Mouse (Mus musculus) ES-E14 (cell line): ENCODE results near the gene Zfp652. TPM values are rescaled to one million over a fixed set of nuclear protein-coding genes. Genes with fewer than 3 reads are reported as not detected.

Source experiments
- DNase-seq: peaks from one replicate; pipeline ENCODE4 v3.0.0-alpha.2; 2013; ENCODE audit warnings: low read depth, low spot score
- H3K27ac ChIP-seq: 2 replicates; pipeline ENCODE4 v1.5.1; 2012; ENCODE audit warnings: low read depth, mild to moderate bottlenecking, low read length, moderate library complexity, mixed read lengths; ENCODE audit not compliant: poor library complexity, insufficient read depth, severe bottlenecking
- H3K36me3 ChIP-seq: 2 replicates; pipeline ENCODE4 v1.6.1; 2012; ENCODE audit warnings: mild to moderate bottlenecking, low read length, moderate library complexity, mixed read lengths; ENCODE audit not compliant: control insufficient read depth, poor library complexity, insufficient read depth, severe bottlenecking
- H3K4me1 ChIP-seq, 2 experiments: fragments of 150-350 bp in 1 of 2; sonication (generic) in 1 of 2; 2 replicates each; pipeline ENCODE4 v1.6.1; 2012; ENCODE audit warnings: low read length in 2 of 2, mild to moderate bottlenecking in 1 of 2, mixed read lengths in 1 of 2; ENCODE audit not compliant: control insufficient read depth in 2 of 2, insufficient read depth in 2 of 2, poor library complexity in 1 of 2
- H3K4me3 ChIP-seq, 2 experiments: fragments of 150-350 bp in 1 of 2; sonication (generic) in 1 of 2; 2 replicates each; pipeline ENCODE4 v1.5.1; 2012; ENCODE audit warnings: low read length in 2 of 2, low read depth in 1 of 2, mild to moderate bottlenecking in 1 of 2, mixed read lengths in 1 of 2; ENCODE audit not compliant: insufficient read depth in 1 of 2, poor library complexity in 1 of 2, severe bottlenecking in 1 of 2
- H3K9ac ChIP-seq: 2 replicates; pipeline ENCODE4 v1.6.1; 2012; ENCODE audit warnings: low read depth, mild to moderate bottlenecking, low read length, mixed read lengths; ENCODE audit not compliant: poor library complexity, insufficient read depth, severe bottlenecking
- H3K9me3 ChIP-seq: fragments of 150-350 bp; sonication (generic); 2 replicates; pipeline ENCODE4 v1.6.1; 2012; ENCODE audit warnings: low read depth, mild to moderate bottlenecking, low read length; ENCODE audit not compliant: control insufficient read depth, insufficient read depth
- CHD2 ChIP-seq: IDR thresholded peaks from 2 replicates; pipeline ENCODE4 v1.6.1; 2014; ENCODE audit warnings: mild to moderate bottlenecking, low read depth, low read length, inconsistent platforms
- HCFC1 ChIP-seq: IDR thresholded peaks from 2 replicates; pipeline ENCODE4 v1.6.1; 2012; ENCODE audit warnings: low read length, inconsistent platforms, borderline replicate concordance; ENCODE audit not compliant: insufficient read depth
- MAFK ChIP-seq: IDR thresholded peaks from 2 replicates; pipeline ENCODE4 v1.6.1; 2014; ENCODE audit warnings: mild to moderate bottlenecking, low read depth, low read length, inconsistent platforms; ENCODE audit not compliant: insufficient read depth
- ZC3H11A ChIP-seq: IDR thresholded peaks from 2 replicates; pipeline ENCODE4 v1.6.1; 2012; ENCODE audit warnings: low read depth, mild to moderate bottlenecking, inconsistent platforms, low read length, borderline replicate concordance
- ZNF384 ChIP-seq: IDR thresholded peaks from 2 replicates; pipeline ENCODE4 v1.6.1; 2012; ENCODE audit warnings: low read depth, low read length, inconsistent platforms
- in situ Hi-C, 2 experiments: fragments of 600-800 bp; cut with MboI; formaldehyde crosslinking; loops; one replicate each; pipeline ENCODE4 v1.15.1; 2025; ENCODE audit warnings: low sequenced_read_pairs in 2 of 2, inconsistent platforms in 1 of 2; ENCODE audit not compliant: unreplicated experiment in 2 of 2
- total RNA-seq: library from RNA; depleted of rRNA; stranded (reverse); fragments of 300-350 nt; gene quantifications from 2 replicates; pipeline ENCODE4 v1.2.3, GENCODE M21; 2012

Zfp652 gene
- total RNA-seq, 1 experiment = 26.9 TPM

GRCm38 (mm10) chr11:95824071-95824876, 111.8 kb downstream of the Zfp652 start, which contains the start of gene Phospho1:
TSS of gene Phospho1 (plus strand) at chr11:95824499.
- DNase-seq = peak; percentile 56
- no peaks in the 10 kb centered on the region for H3K9me3 ChIP-seq
- H3K36me3 ChIP-seq = no peaks in the 10 kb centered on the region
- peak within 1 kb of the TSS; percentile 75 to 98 for H3K4me3 ChIP-seq
- peak within 1 kb of the TSS; percentile 80 for H3K9ac ChIP-seq
- peaks cover 0 to 3% of the 10 kb centered on the region in 2 experiments; a peak in 3 of 4 replicates for H3K4me1 ChIP-seq
- TF ChIP-seq ZC3H11A (no peak), HCFC1 (no peak), CHD2 (no peak), ZNF384 (no peak), MAFK (no peak)
- in situ Hi-C loops = no loop called here
- H3K27ac ChIP-seq = no peak within 1 kb of the TSS

GRCm38 (mm10) chr11:95824877-95825243, 112.4 kb downstream of the Zfp652 start:
- DNase-seq = no peak
- H3K36me3 ChIP-seq = no peaks in the 10 kb centered on the region
- in situ Hi-C loops = no loop called here
- H3K4me3 ChIP-seq = peak overlapping the region; percentile 75 to 98
- H3K27ac ChIP-seq = no peak overlapping the region
- no peaks in the 10 kb centered on the region for H3K9me3 ChIP-seq
- peak overlapping the region; percentile 78 for H3K9ac ChIP-seq
- peaks cover 0 to 3% of the 10 kb centered on the region in 2 experiments; a peak in 3 of 4 replicates for H3K4me1 ChIP-seq
- TF ChIP-seq ZC3H11A (no peak), HCFC1 (no peak), ZNF384 (no peak), CHD2 (no peak), MAFK (no peak)

DNA sequence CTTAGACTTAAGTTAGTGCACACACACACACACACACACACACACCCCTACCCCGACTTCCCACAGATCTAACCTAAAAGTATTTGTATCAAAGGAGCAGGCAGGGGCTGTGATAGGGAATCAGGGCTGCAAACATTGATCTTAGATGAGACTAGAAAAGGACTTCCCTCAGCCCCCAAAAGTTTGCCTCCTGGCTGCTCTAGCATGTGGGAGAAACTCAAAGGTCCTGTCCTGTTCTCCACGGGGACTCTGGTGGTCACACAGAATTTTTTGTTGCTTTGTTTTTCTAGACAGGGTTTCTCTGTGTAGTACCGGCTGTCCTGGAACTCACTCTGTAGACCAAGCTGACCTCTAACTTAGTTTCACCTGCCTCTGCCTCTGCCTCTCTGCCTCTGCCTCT, 113.2 kb downstream of the Zfp652 start:
- Histone ChIP-seq H3K9me3 (no peaks in the 10 kb centered on the region), H3K27ac (no peak overlapping the region), H3K36me3 (no peaks in the 10 kb centered on the region), H3K4me3 (no peak overlapping the region), H3K9ac (no peak overlapping the region), H3K4me1 (peaks cover 2 to 3% of the 10 kb centered on the region in 2 experiments; a peak in 3 of 4 replicates)
- TF ChIP-seq ZC3H11A = no peak
- TF ChIP-seq ZNF384 = no peak
- TF ChIP-seq HCFC1 = no peak
- TF ChIP-seq MAFK = no peak
- no peak for TF ChIP-seq CHD2
- in situ Hi-C loops = no loop called here
- DNase-seq = no peak

DNA sequence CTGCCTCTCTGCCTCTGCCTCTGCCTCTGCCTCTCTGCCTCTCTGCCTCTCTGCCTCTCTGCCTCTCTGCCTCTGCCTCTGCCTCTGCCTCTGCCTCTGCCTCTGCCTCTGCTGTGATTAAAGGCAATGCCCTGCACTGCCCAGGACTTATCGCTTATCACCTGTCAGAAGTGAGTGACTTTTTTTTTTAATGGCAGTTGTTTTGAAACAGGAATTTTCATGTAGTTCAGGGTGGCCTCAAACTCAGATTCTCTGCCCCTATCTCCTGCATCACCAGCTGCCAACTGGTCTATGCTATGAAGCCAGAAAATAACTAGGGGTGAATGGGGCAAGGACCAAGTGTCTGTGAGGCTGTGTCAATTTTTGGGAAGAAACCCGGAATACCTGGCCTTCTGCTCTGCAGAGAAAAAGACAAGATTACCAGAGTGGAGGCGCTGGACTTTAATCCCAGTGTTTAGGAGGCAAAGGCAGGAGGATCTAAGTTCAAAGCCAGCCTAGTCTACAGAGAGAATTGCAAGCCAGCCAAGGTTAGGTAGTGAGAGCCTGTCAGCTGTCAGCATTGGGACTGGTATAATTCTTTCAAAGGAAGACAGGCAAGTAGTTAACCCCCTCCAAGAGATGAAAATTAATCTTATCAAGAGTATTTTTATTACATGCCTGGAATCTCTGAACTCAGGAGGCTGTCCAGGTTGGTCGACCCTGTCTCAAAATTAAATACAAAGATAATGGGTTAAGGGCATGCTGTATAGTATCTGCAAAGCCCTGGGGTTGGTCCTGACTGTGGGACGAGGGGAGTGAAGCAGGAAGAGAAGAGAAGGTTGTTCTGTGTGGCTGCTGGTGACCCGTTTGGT, 114.1 kb downstream of the Zfp652 start:
- no peaks in the 10 kb centered on the region for H3K36me3 ChIP-seq
- no peak for DNase-seq
- in situ Hi-C loops = no loop called here
- H3K4me1 ChIP-seq = peaks cover 3 to 7% of the 10 kb centered on the region in 2 experiments; a peak in 3 of 4 replicates
- no peak for TF ChIP-seq CHD2
- TF ChIP-seq HCFC1 = no peak
- no peak for TF ChIP-seq ZNF384
- H3K4me3 ChIP-seq = no peak overlapping the region
- H3K27ac ChIP-seq = no peak overlapping the region
- H3K9me3 ChIP-seq = no peaks in the 10 kb centered on the region
- H3K9ac ChIP-seq = no peak overlapping the region
